Comparison of ENCODE assay signal across 11 mouse cellular contexts in the genomic region with DNA sequence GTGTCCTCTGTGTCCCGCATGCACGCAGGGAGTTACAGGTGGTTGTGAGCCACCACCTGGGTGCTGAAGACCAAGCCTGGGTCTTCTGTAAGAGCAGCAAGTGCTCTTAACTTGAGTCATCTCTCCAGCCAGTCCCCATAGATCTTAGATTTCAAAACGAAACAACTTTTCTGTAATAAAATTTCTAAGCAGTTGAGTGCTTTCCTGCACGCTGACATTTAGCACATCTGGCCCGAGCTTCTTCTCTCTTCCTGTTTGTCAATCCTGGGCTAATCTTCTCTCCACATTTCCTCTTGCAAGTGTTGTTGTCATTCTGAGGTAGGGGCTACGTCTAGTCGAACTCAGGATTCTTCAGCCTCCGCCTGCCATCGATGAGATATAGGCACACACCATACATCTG. TPM values are rescaled to one million over a fixed set of nuclear protein-coding genes. Genes with fewer than 3 reads are reported as not detected.
A peak's percentile ranks its signal among the peaks of the same experiment; 100 is the strongest.
DNase-seq lines count a peak whose midpoint lies in the region; ATAC-seq and TF ChIP-seq lines count a peak whose summit lies in the region.
"Had no signal": no experiment of that assay in that cellular context is flagged by ENCODE, and none has a peak within 500 bp of the region (broad histone marks: within the 10 kb centered on the region; RNA-seq: fewer than 3 reads in every experiment).

No protein-coding gene starts in this region.

- no peaks in the 10 kb centered on the region for H3K27me3 ChIP-seq in heart, adult 2 months (ENCODE audit: control insufficient read depth, insufficient read depth, low read length)
- no peaks in the 10 kb centered on the region for H3K27me3 ChIP-seq in midbrain, embryonic 14.5 days (ENCODE audit: control insufficient read depth, insufficient read depth, low read length)
- H3K27me3 ChIP-seq in midbrain, postnatal 0 days (ENCODE audit: insufficient read depth, low read length) = no peaks in the 10 kb centered on the region
- no peaks in the 10 kb centered on the region for H3K27me3 ChIP-seq in splenic B cell, adult 2 months (ENCODE audit: control insufficient read depth, insufficient read depth, low read length, poor library complexity, severe bottlenecking)

- no peak overlapping the region for H3K4me2 ChIP-seq in midbrain, embryonic 14.5 days (ENCODE audit: low read length)
- no peak overlapping the region for H3K4me2 ChIP-seq in midbrain, postnatal 0 days (ENCODE audit: low read depth, low read length, poor library complexity, severe bottlenecking)

- H3K9ac ChIP-seq in heart, adult 2 months (ENCODE audit: low read depth, low read length) = no peak overlapping the region
- no peak overlapping the region for H3K9ac ChIP-seq in midbrain, embryonic 14.5 days (replicated peaks; ENCODE audit: low read length)
- H3K9ac ChIP-seq in midbrain, postnatal 0 days (replicated peaks; ENCODE audit: low read length, poor library complexity, severe bottlenecking) = no peak overlapping the region

- TF ChIP-seq EP300 in heart, adult 2 months (IDR thresholded peaks at IDR 0.05; ENCODE audit: insufficient read depth, low read depth, low read length) = no peak

- H3K36me3 ChIP-seq in heart, adult 2 months (ENCODE audit: control insufficient read depth, insufficient read depth, low read length) = peaks cover 27% of the 10 kb centered on the region
- no peaks in the 10 kb centered on the region for H3K36me3 ChIP-seq in midbrain, embryonic 14.5 days (ENCODE audit: control insufficient read depth, insufficient read depth, low read length)
- no peaks in the 10 kb centered on the region for H3K36me3 ChIP-seq in midbrain, postnatal 0 days (ENCODE audit: insufficient read depth, low read length)
- H3K36me3 ChIP-seq in splenic B cell, adult 2 months (ENCODE audit: control insufficient read depth, insufficient read depth, low read length, poor library complexity, severe bottlenecking) = no peaks in the 10 kb centered on the region

- ATAC-seq in midbrain, embryonic 14.5 days (ENCODE audit: low FRiP score, low TSS enrichment) = no peak
- ATAC-seq in midbrain, postnatal 0 days (ENCODE audit: low FRiP score) = no peak
- ATAC-seq in inflammation-experienced regulatory T-cells, adult 6 months = peak; percentile 71

- DNase-seq in heart, adult 2 months = no peak
- DNase-seq in heart, adult 8-10 months (ENCODE audit: low spot score) = no peak
- no peak for DNase-seq in midbrain, embryonic 14.5 days
- no peak for DNase-seq in midbrain, postnatal 0 days (ENCODE audit: low spot score)
- peak; percentile 14 for DNase-seq in splenic B cell, adult 2 months (ENCODE audit: low read depth, low spot score)
- DNase-seq in frontal cortex, adult 2 months (ENCODE audit: extremely low spot score in 1 of 2, low spot score in 1 of 2) = no peak
- no peak for DNase-seq in embryo, embryonic 10.5 days (ENCODE audit: low spot score)
- DNase-seq: adrenal gland, postnatal 10 days; heart, adult 11 months; lung, postnatal 14 days had no signal

- peaks cover 3% of the 10 kb centered on the region; the same call in 1 of the 2 replicates for H3K79me2 ChIP-seq in heart, adult 2 months (replicated peaks; ENCODE audit: control insufficient read depth, insufficient read depth, low read length)

- 54% methylated on average over 9 of the region's 9 CpGs for WGBS in heart, adult 2 months
- 83% methylated on average over 9 of the region's 9 CpGs for WGBS in midbrain, embryonic 14.5 days
- WGBS in midbrain, postnatal 0 days = 77% methylated on average over 9 of the region's 9 CpGs

- no peak overlapping the region for H3K4me3 ChIP-seq in heart, adult 2 months
- H3K4me3 ChIP-seq in midbrain, embryonic 14.5 days (replicated peaks; ENCODE audit: low read depth, low read length) = no peak overlapping the region
- no peak overlapping the region for H3K4me3 ChIP-seq in midbrain, postnatal 0 days (ENCODE audit: low read depth, low read length)

- H3K9me3 ChIP-seq in midbrain, embryonic 14.5 days (ENCODE audit: control insufficient read depth, low read length) = no peaks in the 10 kb centered on the region
- H3K9me3 ChIP-seq in midbrain, postnatal 0 days (ENCODE audit: low read length) = no peaks in the 10 kb centered on the region

- intact Hi-C loops in heart, adult 2 months (cut with DNase I) = no loop called here

- TF ChIP-seq POLR2A in heart, adult 2 months (IDR thresholded peaks at IDR 0.05; ENCODE audit: insufficient read depth, low read depth, low read length) = no peak

- peak overlapping the region; percentile 63 for H3K27ac ChIP-seq in heart, adult 2 months
- H3K27ac ChIP-seq in midbrain, embryonic 14.5 days (replicated peaks; ENCODE audit: low read depth, low read length) = 0 out of 2 replicates have a peak overlapping the region, but pooled peaks have one; percentile 17
- no peak overlapping the region for H3K27ac ChIP-seq in midbrain, postnatal 0 days (ENCODE audit: low read depth, low read length)

- no peak for TF ChIP-seq CTCF in heart, adult 2 months (IDR thresholded peaks at IDR 0.05)
- no peak for TF ChIP-seq CTCF in midbrain, postnatal 0 days (IDR thresholded peaks at IDR 0.05)

- peaks cover 31% of the 10 kb centered on the region for H3K4me1 ChIP-seq in heart, adult 2 months (ENCODE audit: control insufficient read depth, insufficient read depth, low read length)
- peaks cover 12% of the 10 kb centered on the region for H3K4me1 ChIP-seq in midbrain, embryonic 14.5 days (ENCODE audit: control insufficient read depth, insufficient read depth, low read length)
- no peaks in the 10 kb centered on the region for H3K4me1 ChIP-seq in midbrain, postnatal 0 days (ENCODE audit: insufficient read depth, low read length)

RNA-seq across cellular contexts. Expression of gene Jmjd1c, which starts 43.5 kb away (rescaled TPM):
- total RNA-seq in heart, adult 2 months (2021) = 10 to 100 TPM; 34.5 to 36.8 TPM
- polyA plus RNA-seq in heart, adult 2 months (2012; rRNA removed) = 8.5 and 14.7 TPM in 2 replicates
- total RNA-seq in heart, adult 8-10 months (2022) = 10 to 100 TPM; 35.9 to 38.7 (median 37.9) TPM
- 54.4 and 56.4 TPM in 2 replicates for polyA plus RNA-seq in midbrain, embryonic 14.5 days (2014; fragmentation: Nextera tagmentation; extraction: Ambion mirVana)
- total RNA-seq in midbrain, postnatal 0 days (2014; rRNA removed) = 63.8 and 74.6 TPM in 2 replicates
- 33.8 and 45.1 TPM in 2 replicates for polyA plus RNA-seq in midbrain, postnatal 0 days (2015; fragmentation: Nextera tagmentation; extraction: Ambion mirVana)
- 10 to 100 TPM; 34.3 to 58.3 (median 45.7) TPM for polyA plus RNA-seq in inflammation-experienced regulatory T-cells, adult 6 months (2017; shearing (Covaris generic))
- 34.2 and 37.8 TPM in 2 replicates for polyA plus RNA-seq in frontal cortex, adult 2 months (2012; rRNA removed)

RNA-seq across cellular contexts. Expression of gene Reep3, which starts 44.3 kb away (rescaled TPM):
- total RNA-seq in heart, adult 2 months (2021) = 10 to 100 TPM; 19.7 to 20.2 TPM
- polyA plus RNA-seq in heart, adult 2 months (2012; rRNA removed) = 14.9 and 27.7 TPM in 2 replicates
- 10 to 100 TPM; 16.3 to 19.9 (median 17.9) TPM for total RNA-seq in heart, adult 8-10 months (2022)
- 30.5 and 35.5 TPM in 2 replicates for polyA plus RNA-seq in midbrain, embryonic 14.5 days (2014; fragmentation: Nextera tagmentation; extraction: Ambion mirVana)
- total RNA-seq in midbrain, postnatal 0 days (2014; rRNA removed) = 28.1 and 30.0 TPM in 2 replicates
- 26.6 and 26.7 TPM in 2 replicates for polyA plus RNA-seq in midbrain, postnatal 0 days (2015; fragmentation: Nextera tagmentation; extraction: Ambion mirVana)
- 10 to 100 TPM; 16.5 to 25.6 (median 19.6) TPM for polyA plus RNA-seq in inflammation-experienced regulatory T-cells, adult 6 months (2017; shearing (Covaris generic))
- polyA plus RNA-seq in frontal cortex, adult 2 months (2012; rRNA removed) = 22.0 and 22.6 TPM in 2 replicates
